Mouse (Mus musculus): ENCODE data around the gene Usp6nl. TPM values are rescaled to one million over a fixed set of nuclear protein-coding genes. Genes with fewer than 3 reads are reported as not detected.

Usp6nl gene
- polyA plus RNA-seq, 1 experiment: 9.6 TPM

DNA sequence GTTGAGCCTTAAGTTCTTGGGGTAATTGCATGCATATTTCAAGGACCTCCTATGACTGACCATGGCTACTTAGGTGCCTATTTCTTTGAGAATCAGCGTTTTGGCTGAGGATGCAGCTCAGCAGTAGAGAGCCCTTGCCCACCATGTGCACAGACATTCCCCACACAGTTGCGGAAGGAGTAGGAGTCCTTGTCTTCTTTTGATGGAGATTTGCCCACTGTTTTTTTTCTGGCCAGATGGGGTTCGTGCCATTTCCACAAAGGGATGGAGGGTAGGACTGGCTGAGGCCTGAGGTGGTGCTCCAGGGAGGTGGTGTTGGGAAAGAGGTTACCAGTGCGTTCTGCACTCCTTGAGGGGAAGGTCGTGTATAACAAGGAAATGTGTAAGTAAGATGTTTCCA lies 91.9 kb downstream of the Usp6nl start:
- no peak for DNase-seq (ENCODE audit: low read depth)

DNA sequence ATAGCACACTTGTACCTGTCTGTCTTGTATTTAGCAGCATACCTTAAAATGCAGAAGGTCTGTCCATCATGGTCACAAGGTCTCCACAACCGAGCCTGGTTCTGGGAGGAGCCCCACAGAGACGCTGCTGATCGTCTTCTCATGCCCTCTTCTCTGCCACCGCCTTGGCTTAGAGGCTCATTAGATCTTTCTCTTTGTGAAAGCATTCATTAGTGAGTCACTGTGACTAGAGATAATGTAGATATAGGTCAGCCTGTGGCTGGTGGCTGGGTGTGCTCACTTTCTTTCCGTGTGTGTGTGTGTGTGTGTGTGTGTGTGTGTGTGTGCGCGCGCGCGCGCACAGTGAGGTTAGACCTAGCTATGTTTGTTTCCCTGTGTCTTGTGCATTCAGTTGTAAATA lies 94.7 kb downstream of the Usp6nl start:
- DNase-seq (ENCODE audit: low read depth): no peak

DNA sequence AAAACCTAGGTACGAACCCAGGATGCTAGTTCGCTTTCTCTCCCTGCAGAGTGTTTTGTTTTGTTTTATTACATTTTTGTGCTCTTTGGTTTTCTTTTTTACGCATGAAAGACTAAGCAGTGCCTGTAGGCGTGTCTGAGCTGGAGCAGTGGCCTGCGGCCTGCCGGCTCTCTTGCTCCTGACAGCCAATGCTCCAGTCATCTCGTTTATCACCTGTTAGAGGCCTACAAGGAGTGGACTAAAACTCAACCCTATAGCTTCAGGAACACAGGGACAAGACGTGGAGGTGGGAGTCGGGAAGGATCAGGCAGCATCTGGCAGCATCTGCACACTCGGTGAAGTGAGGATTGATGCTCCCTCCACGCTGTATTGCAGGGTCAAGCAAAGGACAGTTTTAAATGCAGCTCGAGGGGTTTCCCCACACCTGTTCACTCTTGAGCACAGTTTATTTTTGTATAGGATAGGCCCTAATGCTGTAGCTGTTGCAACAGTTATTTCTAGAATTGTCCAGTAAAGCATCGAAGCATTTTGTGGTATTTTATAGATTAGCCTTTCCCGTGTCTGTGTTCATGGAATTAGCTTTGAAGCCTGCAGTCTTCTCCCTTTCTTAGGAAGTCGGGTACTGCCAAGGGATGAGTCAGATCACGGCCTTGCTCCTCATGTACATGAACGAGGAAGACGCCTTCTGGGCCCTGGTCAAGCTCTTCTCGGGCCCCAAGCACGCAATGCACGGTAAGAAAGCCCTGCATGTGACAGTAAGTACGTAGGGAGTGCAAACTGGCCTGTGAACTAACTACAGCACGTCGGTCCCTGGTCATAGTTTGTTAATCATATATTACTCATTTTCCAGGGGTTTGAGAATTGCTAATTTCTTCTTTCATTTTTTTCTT lies 101.4 kb downstream of the Usp6nl start:
- DNase-seq (ENCODE audit: low read depth): no peak

DNA sequence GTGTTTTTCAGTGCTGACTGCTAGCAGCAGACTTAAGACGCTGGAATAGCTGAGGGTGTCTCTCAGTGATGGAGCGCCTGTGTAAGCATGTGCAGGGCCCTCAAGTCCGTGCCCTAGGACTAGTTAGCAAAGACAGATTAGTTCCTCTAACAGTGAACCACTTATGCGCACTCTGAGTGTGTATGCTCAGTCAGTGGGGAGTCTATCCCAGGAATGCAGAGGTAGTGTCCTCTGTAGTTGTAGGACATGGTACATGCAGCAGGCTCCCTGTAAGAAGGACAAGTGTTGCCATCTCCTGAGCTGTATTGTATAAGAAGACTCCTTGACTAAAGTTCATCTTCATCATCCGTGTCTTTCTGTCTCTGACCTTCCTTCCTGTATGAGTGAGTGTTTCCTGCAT lies 102.4 kb downstream of the Usp6nl start:
- no peak for DNase-seq (ENCODE audit: low read depth)

DNA sequence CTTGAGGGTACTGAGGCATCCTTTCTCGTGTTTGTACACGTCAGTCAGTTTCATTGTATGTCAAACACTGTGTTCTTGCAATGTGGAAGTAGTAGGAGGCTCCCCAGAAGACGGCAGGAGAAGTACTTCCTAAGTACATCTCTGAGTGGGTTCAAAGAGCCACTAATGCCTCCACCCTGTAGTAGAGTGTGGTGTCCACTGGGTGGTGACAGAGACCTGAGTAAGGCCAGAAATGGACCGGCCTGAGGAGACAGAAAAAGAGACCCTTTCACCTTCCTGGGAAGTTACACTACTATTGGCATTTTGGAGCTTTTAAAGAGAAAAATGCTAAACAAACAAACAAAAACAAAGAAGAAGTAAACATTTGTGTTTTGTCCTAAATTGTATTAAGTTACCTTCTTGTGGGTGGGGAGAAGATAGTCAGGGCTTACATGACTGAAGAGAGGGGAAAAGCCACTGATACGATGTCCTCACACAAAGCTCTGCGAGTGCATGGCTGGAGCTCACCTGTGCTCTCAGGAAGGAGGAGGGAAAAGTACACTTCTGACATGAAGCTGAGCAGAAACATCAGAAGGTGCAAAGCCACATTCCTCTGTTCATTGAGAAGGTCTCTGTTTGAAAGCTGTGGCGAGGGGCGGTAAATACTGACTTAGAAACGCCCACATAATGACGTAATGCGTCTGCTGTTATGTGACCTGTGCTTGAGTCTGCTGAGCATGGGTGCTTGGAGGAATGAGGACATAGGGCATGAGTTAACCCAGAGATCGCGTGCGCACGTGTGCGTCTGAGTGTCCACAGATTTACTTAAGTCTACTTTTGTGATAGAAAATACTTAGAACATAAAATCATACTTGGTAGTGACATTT lies 113.9 kb downstream of the Usp6nl start:
- DNase-seq (ENCODE audit: low read depth): no peak

DNA sequence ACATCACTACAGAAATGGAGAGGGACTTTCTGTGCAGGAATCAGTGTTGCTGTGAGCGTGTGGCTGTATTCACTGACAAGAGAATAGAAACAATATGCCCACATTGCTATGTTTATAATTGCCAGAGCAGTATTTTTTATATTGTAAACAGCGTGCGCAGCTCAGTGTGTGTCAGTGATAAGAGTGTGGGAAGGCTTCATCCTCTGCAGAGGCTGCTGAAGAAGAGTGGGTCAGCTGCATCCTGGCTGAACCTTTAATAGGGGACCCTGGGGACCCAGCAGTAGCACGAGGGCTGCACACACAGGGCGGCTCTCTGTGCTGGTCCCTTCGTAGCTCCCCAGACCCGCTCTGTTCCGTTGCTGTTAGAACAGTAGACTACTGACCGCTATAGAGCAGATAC lies 119.2 kb downstream of the Usp6nl start:
- DNase-seq (ENCODE audit: low read depth): no peak

DNA sequence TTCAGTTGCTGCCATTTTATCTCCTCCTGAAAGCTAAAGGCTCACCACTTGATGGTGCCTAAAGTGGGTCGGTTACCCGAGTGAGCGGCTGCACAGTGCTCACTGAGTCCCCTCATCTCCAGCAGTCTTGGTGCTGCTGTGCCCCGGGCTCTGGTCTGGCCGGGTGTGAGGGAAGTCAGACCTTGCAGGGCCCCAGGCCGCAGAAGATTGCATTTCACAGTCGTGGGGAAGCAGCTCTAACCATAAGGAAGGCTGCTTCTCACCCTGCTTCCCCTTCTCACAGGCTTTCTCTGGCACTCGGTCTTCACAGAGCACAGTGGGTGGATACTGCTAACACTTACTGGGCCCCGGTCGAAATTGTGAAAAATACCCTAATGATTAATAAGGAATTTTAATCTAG lies 119.8 kb downstream of the Usp6nl start:
- DNase-seq (ENCODE audit: low read depth): no peak

DNA sequence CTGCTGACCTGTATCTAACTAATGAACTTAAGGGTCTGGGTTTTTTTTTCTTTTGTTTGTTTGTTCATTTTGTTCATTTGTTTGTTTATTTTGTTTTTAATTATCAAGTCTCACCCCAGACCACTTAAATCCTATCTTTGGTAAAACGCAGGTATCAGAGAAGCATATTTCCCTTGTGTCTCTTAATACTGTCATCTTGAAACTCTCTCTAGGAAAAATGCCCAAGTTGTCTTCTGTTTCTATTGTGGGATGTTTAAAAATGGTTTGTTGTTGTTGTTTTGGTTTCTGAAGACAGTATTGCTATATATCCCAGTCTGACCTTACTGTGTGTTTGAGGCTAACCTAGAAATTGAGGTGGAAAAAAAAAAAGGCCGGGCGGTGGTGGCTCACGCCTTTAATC lies 121.5 kb downstream of the Usp6nl start:
- DNase-seq (ENCODE audit: low read depth): no peak

DNA sequence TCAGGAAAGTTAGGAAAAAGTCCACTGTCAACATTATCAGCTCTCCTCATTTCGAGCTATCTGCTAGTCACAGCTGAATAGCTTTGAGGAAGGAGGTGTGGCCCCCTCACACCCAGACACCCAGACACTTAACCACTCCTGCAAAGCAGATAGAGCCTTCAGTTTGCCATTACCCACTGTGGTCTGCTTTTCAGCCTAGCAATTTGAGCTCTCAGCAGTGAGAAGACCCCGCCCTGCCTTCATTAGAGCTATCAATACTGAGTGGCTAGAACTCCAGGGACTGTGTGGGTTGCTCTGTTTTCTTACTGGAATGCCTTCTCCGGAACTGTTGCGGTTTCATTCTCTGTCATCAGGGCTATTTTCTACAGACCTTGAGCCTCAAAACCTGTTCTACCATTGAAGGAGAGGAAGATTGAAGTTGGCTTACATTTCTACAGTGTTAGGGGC lies 122.3 kb downstream of the Usp6nl start:
- no peak for DNase-seq (ENCODE audit: low read depth)

DNA sequence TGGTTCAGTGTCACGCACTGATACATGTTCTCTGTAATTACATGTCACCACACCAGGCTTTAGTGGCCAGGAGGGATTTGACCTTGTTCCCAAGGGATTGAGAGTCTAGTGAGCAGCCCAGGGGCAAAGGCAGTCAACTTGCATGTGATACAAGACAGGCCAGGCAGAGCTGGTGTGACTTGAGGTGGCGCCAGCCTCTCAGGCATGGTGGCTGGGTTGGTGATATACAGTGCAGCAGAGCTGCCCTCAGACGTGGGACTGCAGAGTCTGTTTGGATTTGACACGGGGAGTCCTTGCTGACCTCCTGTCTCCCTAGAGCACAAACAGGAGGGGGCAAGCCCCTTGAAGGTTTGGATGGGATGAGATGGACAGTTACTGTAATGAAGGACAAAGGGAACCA lies 123.4 kb downstream of the Usp6nl start:
- DNase-seq (ENCODE audit: low read depth): no peak

DNA sequence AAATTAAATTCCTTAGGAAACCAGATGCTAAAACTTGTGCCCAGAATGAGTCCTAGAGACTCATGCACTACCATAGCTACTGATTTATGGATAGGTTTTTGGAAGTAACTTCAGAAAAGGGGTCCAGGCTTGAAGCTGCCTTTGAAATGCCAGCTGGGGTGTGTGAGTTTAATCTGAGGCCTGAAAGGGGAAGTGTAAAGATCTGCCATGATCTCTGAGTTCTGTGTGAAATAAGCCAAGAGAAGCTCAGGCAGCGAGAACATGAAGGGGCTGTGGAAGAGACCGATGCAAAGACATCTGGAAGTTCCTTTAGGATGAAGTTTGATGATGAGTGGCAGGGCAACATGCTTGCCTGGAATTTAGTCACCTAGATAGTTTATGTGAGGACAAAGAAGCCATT lies 126.4 kb downstream of the Usp6nl start:
- no peak for DNase-seq (ENCODE audit: low read depth)

DNA sequence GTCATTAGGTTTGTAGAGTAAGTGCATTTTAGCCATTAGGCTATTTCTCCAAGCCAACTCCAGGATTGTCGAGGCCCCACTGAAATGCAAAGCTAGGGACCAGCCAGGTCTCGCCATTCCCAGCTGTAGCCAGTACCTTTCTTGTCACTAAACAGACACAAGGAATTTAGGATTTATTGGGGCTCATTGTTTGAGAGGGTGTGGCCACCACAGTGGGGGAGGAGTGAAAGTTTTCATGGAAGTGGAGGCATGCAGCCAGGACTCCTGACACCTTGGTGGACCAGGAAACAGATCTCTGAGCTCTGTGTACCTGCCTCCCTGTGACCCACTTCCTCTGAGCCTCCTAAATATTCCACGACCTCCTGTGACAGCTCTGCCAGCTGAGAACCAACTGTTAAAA lies 127.2 kb downstream of the Usp6nl start:
- DNase-seq (ENCODE audit: low read depth): no peak

DNA sequence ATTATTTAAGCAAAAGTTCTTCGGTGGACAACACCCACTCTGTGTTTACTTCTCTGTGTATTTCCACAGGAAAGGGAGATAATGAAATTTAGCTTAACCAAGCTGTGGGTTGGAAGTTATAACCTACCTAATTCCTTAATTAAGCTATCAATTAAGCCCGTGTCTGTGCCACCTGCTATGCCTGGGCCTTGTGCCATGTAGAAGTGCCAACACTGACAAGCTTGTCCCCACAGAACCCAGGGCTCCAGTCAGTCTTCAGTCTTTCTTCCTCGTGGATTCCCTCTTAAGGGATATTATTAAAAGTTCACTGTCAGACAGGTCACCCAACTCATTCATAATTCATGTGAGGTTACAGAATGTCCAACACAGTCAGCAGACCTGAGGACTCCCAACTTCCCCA lies 128.1 kb downstream of the Usp6nl start:
- no peak for DNase-seq (ENCODE audit: low read depth)

DNA sequence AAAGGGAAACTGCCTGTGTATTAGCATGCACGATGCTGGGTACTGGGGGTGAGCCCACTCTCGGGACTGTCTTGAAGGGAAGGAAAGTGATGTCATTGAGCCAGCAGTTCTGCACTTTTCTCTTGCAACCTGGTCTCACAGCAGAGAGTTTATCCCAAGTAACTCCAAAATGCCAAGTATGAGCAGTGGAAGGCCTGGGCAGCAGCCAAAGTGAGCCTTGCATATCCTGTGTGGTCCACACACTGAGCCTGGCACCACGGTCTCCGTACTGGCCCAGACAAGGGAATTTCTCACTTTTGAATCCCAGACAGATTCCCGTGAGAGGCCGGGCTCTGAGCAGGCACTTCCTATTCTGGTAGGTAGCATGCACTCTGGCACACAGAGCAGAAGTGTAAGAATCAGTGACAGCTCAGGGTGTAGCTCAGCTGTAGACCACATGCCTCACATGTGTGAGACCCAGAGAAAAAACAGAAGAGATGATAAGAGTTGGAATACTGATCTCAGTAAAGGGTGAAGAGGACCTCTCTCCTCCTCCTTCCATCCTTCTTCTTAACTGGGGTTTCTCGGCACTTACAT lies 132.6 kb downstream of the Usp6nl start:
- DNase-seq (ENCODE audit: low read depth): no peak

DNA sequence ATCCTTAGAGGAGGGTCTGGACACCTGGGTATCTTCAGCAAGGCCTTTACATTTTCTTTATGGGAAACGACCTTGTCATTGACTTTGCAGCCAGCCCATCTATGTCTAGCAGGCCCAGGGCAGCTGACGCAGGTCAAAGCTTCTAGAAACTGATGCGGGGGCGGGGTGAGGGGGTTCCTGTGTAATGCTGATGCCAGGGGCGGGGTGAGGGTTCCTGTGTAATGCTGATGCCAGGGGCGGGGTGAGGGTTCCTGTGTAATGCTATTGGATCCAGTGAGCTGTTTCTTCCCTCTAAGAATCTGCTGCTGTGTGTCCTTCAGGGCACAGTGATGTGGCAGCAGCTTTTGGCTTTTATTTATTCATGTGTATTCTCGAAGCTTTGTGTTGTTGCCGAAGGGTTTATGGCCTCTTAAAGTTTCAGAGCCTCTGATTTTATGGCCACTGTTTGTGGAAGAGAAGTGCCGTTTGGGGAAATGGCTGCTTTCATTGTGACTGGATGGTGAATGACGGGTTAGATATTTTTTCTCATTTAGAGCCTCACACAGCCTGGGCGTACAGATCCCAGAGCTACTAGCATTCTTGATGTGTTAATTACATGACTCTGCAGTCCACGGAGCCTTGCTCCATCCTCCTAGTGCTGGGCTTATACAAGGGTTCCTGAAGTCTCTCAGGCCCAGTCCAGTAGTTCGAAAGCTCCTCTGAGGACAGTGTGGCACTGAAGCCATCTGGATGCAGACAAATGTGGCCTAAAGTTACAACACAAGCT lies 137.0 kb downstream of the Usp6nl start:
- no peak for DNase-seq (ENCODE audit: low read depth)

DNA sequence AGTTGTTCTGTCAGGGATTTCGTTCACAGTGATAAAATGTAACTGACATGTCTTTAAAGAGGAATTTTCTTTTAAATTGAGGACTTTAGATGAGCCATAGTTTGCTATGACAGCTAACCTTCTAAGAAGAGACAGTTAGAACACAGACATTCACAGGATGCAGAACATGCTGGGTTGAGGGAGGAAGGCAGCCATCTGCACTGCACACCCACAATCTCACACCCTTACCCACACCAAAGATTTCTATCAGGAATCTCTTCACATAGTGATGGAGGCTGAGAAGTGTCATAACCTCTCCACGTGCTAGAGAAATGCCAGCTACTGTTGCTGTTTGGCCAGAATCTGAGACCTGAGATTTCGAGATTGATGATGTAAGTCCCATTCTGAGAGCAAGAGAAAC lies 139.8 kb downstream of the Usp6nl start:
- no peak for DNase-seq (ENCODE audit: low read depth)

DNA sequence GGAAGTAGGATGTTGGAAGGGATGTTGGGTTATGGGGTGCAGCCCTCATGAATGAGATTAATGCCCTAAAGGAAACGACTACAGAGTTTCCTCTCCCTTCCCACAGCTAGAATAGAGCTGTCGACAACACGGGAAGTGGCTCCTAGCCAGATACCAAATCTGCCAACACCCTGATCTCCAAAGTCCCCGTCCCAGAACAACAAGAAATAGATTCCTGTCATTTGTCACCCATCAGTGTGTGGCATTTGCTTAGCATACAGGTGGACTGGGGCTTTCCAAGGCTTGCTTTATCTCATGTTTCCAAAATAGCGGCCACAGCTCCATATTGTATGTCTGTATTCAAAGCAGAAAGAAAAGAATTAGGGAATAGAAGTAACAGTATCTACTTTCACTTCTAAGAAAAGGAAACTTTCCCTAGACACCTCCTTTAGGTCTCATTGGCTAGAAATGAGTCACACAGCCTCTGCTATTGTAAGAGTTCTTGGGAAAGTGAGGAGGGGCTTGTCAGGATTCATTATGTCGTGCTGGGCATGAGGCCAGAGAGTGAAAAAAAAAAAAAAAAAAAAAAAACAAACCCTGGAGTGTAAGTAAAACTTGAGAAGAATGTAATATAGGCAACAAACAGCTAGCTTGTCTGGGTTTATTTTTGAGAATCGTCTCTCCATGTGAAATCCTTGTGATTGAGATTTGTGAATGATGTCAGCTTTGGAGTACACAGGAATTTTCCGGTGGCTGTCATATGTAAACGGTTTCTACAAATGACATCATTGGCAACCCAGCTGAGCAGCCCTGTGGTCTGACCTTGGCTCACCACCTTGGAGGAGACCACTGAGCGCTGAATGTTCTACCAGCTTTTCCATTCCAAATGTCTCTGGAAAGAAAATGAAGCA lies 141.6 kb downstream of the Usp6nl start:
- no peak for DNase-seq (ENCODE audit: low read depth)

DNA sequence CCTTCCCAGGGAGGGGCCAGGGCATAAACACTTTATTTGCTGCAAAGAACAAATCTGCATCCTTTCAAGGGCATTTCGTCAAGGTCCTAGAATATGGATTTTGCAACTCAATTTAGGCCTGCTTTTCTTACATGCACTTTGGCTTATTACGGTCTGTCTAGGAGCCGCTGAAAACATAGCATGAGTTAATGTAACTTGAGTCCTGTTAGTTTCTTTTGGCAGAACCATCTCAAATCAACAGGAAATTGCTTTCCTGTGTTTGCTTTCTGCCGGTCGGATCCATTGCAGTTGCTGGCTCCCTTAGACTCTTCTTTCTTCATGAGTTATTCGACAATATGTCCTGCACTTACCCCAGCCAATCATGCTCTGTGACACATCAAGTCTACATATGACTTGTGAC lies 143.9 kb downstream of the Usp6nl start:
- no peak for DNase-seq (ENCODE audit: low read depth)

DNA sequence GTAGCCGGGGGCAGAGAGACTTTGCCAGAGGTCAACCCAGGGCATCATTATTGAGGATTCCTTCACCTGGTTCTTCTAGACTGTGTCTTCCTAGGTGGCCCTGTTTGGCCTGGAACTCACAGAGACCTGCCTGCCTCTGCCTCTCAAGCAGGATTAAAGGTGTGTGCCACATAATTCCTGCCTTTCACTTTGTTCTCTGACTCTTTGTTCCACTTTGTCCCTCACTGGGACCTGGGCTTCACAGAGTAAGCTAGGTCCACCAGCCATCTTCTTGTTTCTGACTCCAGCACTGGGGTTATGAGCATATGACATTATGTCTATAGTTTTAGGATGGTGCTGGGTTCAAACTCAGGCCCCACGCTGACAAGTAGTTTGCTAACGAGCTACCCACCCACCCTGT lies 144.9 kb downstream of the Usp6nl start:
- no peak for DNase-seq (ENCODE audit: low read depth)

DNA sequence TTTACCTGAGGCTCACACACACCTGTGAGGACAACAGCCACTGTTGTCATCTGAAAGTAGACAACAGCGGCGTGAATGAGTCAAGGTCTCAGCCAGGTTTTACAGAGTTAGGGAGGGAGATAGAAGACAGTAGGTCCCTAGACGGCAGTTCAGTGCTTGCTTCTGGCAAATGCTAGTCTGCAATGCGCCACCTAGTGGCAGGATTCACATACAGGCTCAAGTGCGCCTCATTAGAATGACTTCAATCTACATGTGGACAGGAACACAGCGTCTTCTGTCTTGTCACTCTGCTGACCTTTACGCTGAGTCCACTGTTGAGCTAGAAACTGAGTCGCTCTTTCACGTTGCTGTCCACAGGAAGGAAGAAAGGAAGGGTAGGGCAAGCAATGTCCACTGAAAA lies 146.7 kb downstream of the Usp6nl start:
- DNase-seq (ENCODE audit: low read depth): no peak

DNA sequence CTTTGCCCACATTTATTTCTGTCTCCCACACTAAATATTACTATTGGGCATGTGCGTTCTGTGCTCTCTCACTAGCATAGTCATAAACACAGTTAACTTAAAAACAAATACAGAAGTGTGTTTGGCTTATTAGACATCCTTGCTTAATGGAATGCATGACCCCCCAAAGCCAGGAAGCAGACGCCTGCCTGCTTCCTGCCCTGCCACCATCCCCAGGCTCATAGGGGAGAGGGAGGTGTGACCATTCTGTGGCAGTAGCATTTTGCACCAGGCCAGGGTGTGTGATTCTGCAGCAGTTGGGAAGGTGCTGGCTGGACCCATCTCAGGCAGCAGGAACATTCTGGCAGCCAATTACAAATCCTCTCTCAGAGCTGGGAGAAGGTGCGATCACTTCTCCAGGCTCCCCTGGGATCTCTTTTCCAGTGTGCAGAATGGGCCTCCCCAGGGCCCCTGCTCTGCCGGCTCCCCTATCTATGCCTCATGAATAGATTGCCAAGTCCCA lies 148.7 kb downstream of the Usp6nl start:
- no peak for DNase-seq (ENCODE audit: low read depth)
